Mouse (Mus musculus): ENCODE data around the gene Eif2d.

Gene Eif2d

DNA sequence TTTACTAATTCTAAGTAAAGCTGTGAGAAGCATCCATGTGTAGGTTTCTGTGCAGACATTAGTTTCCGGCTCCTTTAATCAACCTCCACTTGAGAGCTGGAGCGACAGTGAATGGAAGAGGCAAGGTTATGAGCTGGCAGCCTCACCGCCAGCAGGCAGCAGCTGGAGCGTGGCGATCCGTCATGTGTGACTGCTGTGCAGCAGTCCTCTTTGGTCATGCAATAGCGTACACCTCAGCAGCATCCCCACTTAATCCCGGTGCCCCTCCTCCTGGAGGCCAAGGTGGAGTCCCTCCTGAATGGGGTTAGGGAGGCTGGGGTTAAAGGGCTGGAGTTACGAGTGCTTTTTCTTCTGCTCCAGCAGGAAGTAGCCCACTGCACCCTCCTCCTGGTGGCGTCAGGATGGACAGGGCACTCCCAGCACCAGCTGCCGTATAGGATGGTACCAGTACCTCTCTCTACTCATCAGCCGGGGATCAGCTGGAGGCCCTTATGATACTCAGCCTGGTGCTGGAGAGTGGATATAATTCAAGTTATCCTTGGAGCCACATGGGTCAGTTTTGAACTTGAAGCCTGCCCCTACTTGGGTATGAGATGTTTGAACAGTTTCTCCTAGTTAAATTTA lies 72.0 kb downstream of the Eif2d start:
- DNase-seq: peak; percentile 45

DNA sequence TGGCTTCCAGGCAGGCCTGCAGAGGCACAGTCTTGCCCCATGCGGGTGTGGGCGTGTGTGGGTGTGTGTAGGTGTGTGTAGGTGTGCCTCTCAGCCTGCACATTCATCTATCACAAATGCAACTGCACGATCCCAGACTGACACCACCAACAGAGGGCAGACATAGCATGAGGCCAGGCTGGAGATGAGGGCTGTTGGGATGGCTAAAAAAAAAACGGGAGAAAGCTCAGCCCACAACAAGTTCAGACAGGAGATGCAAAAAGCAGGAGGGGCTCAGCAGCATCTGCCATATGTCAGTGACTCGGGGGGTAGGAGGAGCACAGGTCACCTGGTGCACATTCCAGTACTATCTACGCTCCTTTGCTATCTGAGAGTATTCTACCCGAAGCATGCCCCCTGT lies 75.2 kb downstream of the Eif2d start:
- DNase-seq: no peak

DNA sequence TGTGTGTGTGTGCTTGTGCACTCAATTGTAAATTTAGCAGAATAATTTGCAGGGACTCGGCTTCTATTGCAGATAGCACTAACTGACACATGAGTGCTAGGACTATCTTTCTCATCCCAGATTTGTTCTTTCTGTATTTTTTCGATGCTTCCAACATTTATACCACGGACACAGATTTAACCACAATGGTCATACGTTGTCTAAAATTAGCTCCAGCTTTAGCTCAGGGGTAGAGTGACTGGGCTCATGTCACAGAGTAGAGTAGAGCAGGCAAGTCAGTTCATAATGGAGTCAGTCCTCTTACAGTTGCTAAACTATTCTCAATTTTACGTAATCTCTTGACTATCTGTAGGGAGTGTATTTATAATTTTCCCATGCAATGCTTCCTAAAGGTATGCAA lies 75.7 kb downstream of the Eif2d start:
- DNase-seq: no peak

DNA sequence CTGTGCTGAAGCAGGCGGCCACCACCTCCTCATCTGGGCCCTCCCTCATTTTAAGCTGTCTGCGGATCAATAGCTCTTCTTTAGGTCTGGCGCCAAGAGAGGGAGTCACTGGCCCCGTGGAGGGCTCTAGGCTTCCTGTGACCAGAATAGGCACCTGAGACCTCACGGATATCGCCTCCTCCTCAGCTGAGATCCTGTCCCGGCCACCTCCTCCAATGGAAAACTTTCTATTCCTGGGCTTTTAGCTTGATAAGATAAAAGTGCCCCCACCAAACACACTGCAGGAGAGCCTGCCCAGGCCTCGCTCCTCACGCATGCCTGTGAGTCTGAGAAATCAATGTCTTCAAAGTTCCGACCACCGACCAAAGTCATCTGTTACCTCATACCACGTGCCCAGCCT lies 80.5 kb downstream of the Eif2d start:
- no peak for DNase-seq

DNA sequence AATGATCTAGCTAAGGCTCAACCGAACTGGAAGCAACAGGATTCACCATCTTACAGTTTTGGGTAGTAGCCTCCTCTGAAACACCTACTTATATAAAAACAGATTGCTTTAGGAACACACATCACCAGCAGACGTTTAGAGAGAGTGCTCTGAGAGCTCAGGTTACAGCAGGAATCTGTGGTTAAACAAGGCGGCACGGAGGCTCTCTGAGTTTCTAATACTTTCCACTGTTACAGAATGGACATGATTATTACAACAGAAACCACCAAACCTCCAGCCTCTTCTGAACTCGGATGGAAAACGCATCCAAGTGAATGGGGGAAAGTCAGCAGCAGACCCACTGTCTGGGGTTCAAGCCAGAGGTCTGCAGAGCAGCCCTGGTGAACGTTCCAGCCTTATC lies 83.1 kb downstream of the Eif2d start:
- DNase-seq: no peak

Data from kidney, postnatal 14 days (tissue).